Mouse (Mus musculus): Measurements from ENCODE around the gene Pde4d. TPM values are rescaled to one million over a fixed set of nuclear protein-coding genes. Genes with fewer than 3 reads are reported as not detected.
A peak's percentile ranks its signal among the peaks of the same experiment; 100 is the strongest.

The Pde4d gene
- polyA plus RNA-seq, 1 experiment from 2014 or later: 27.9 TPM

DNA sequence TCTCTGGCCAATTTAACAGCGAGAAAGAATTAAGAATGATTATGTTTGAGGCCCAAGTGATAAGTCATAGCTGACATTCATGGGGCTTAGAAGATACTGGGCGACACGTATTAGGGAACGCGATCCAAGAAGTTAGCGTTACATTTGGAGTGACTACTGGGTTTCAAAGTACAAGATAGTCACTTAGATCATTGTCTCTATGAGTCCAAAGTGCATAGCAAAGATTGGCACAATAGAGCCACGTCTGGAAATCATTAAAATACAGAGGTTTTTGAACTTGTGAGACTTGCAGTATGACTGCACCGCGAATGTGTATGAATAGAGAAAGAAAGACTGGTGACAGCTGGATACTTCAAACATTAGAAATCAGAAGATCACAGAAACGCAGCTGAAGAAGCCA lies 825.1 kb downstream of the Pde4d start:
- Histone ChIP-seq H3K4me3 (ENCODE audit: low read length) (no peak overlapping the region), H3K27ac (ENCODE audit: low read length) (no peak overlapping the region), H3K4me2 (ENCODE audit: low read depth, low read length) (no peak overlapping the region), H3K27me3 (ENCODE audit: control insufficient read depth, insufficient read depth, low read length) (no peaks in the 10 kb centered on the region), H3K9me3 (replicated peaks; ENCODE audit: control insufficient read depth, low read length) (peaks cover 11% of the 10 kb centered on the region), H3K36me3 (ENCODE audit: control insufficient read depth, insufficient read depth) (no peaks in the 10 kb centered on the region), H3K9ac (ENCODE audit: low read length) (no peak overlapping the region), H3K4me1 (ENCODE audit: control insufficient read depth, insufficient read depth, low read length) (peaks cover 3% of the 10 kb centered on the region; the same call in 1 of the 2 replicates)
- 91% methylated on average over 10 of the region's 10 CpGs for WGBS
- no peak for ATAC-seq (replicated peaks; ENCODE audit: extremely low read depth, insufficient read depth, low FRiP score)

DNA sequence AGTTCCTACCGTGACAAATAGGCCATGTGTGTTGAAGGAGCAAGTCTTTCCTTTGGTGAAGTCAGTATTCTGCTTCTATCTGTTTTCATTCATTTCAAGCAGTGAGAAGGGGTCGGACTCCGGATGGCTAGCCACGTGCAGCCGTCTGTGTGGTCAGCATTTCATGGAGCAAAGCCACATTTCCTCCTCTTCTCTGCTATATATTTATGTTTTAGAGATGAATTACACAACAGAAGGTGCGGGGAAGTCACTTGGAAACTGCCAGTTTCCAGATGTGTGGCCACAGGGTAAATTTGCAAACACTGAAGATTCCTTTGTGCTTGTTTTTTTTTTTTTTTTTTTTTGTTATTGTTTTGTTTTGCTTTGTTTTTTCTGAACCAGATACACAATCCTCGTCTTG lies 828.0 kb downstream of the Pde4d start:
- Histone ChIP-seq H3K9ac (ENCODE audit: low read length) (no peak overlapping the region), H3K9me3 (replicated peaks; ENCODE audit: control insufficient read depth, low read length) (peaks cover 11% of the 10 kb centered on the region), H3K4me1 (ENCODE audit: control insufficient read depth, insufficient read depth, low read length) (peaks cover 3% of the 10 kb centered on the region; the same call in 1 of the 2 replicates), H3K27me3 (ENCODE audit: control insufficient read depth, insufficient read depth, low read length) (no peaks in the 10 kb centered on the region), H3K27ac (ENCODE audit: low read length) (no peak overlapping the region), H3K36me3 (ENCODE audit: control insufficient read depth, insufficient read depth) (no peaks in the 10 kb centered on the region), H3K4me3 (ENCODE audit: low read length) (no peak overlapping the region), H3K4me2 (ENCODE audit: low read depth, low read length) (no peak overlapping the region)
- ATAC-seq (replicated peaks; ENCODE audit: extremely low read depth, insufficient read depth, low FRiP score): no peak
- WGBS: 66% methylated on average over 7 of the region's 7 CpGs

DNA sequence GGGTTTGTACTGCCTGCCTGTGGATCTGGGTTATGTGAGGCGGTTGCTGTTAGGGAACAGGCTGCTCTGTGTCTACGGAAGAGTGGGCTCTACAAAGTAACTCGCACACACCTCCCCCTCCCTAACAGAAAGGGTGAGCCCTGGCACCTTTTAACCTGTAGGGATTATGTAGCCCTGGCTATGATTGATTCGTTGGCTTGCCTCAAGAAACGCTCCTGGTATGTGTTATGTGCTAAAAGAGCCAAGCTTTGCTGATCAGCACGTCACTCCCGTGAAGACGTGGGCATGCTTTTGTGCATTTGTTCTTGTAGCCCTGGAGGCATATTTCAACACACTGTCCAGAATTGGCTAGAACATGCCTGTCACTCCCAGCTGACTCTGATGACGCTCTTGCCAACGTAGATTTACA lies 828.8 kb downstream of the Pde4d start:
- Histone ChIP-seq H3K27me3 (ENCODE audit: control insufficient read depth, insufficient read depth, low read length) (no peaks in the 10 kb centered on the region), H3K4me2 (ENCODE audit: low read depth, low read length) (peak overlapping the region; percentile 38; the same call in 1 of the 2 replicates), H3K27ac (ENCODE audit: low read length) (no peak overlapping the region), H3K9ac (ENCODE audit: low read length) (no peak overlapping the region), H3K36me3 (ENCODE audit: control insufficient read depth, insufficient read depth) (no peaks in the 10 kb centered on the region), H3K4me1 (ENCODE audit: control insufficient read depth, insufficient read depth, low read length) (peaks cover 3% of the 10 kb centered on the region; the same call in 1 of the 2 replicates), H3K9me3 (replicated peaks; ENCODE audit: control insufficient read depth, low read length) (peaks cover 11% of the 10 kb centered on the region), H3K4me3 (ENCODE audit: low read length) (no peak overlapping the region; the same call in 1 of the 2 replicates)
- no peak; the same call in 1 of the 2 replicates for ATAC-seq (replicated peaks; ENCODE audit: extremely low read depth, insufficient read depth, low FRiP score)
- WGBS: 46% methylated on average over 10 of the region's 10 CpGs

DNA sequence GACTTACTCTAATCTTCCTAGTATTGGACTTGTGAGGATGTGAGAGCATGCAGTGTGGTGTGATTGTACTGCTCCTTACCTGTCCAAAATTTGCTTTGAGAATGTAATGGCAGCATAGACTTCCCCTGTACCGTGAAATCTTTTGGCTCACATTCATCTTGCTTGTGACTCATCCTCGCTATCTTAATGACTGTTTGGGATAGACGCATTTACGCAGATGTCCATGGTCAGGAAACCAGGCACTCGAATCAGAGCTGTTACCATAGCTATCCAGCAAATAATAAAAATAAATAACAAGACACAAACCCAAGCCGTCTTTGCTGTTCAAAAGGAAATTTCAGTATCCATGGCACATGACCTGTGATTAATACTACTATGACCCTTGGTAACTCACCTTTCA lies 829.5 kb downstream of the Pde4d start:
- ATAC-seq (replicated peaks; ENCODE audit: extremely low read depth, insufficient read depth, low FRiP score): no peak
- Histone ChIP-seq H3K4me2 (ENCODE audit: low read depth, low read length) (no peak overlapping the region), H3K9me3 (replicated peaks; ENCODE audit: control insufficient read depth, low read length) (peaks cover 11% of the 10 kb centered on the region), H3K9ac (ENCODE audit: low read length) (no peak overlapping the region), H3K27me3 (ENCODE audit: control insufficient read depth, insufficient read depth, low read length) (no peaks in the 10 kb centered on the region), H3K27ac (ENCODE audit: low read length) (no peak overlapping the region), H3K36me3 (ENCODE audit: control insufficient read depth, insufficient read depth) (no peaks in the 10 kb centered on the region), H3K4me1 (ENCODE audit: control insufficient read depth, insufficient read depth, low read length) (peaks cover 3% of the 10 kb centered on the region; the same call in 1 of the 2 replicates), H3K4me3 (ENCODE audit: low read length) (no peak overlapping the region)
- 64% methylated on average over 6 of the region's 6 CpGs for WGBS

DNA sequence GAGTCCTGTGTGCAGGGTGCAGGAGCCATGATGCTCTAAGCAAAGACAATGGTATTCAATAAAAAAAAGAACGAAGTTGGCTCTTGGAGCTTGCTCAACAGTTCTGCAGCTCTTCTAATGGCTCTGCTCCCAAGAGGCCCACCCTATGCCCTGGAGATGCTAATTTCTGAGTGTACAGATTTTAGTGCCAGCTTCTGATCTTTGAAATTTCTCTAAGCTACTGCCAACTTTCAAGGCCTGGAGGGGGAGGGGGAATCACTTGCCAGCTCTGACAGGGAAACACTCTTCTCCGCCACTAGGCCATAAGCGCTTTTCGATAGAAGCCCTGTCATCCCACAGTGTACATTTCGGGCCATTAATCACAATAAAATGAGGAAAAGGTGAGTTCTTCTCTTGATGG lies 830.7 kb downstream of the Pde4d start:
- no peak overlapping the region for H3K9ac ChIP-seq (ENCODE audit: low read length)
- no peak for ATAC-seq (replicated peaks; ENCODE audit: extremely low read depth, insufficient read depth, low FRiP score)
- H3K9me3 ChIP-seq (replicated peaks; ENCODE audit: control insufficient read depth, low read length): peaks cover 4% of the 10 kb centered on the region
- no peak overlapping the region for H3K4me2 ChIP-seq (ENCODE audit: low read depth, low read length)
- no peaks in the 10 kb centered on the region for H3K27me3 ChIP-seq (ENCODE audit: control insufficient read depth, insufficient read depth, low read length)
- H3K4me1 ChIP-seq (ENCODE audit: control insufficient read depth, insufficient read depth, low read length): peaks cover 3% of the 10 kb centered on the region; the same call in 1 of the 2 replicates
- H3K36me3 ChIP-seq (ENCODE audit: control insufficient read depth, insufficient read depth): no peaks in the 10 kb centered on the region
- H3K27ac ChIP-seq (ENCODE audit: low read length): no peak overlapping the region
- 88% methylated on average over 5 of the region's 5 CpGs for WGBS
- no peak overlapping the region for H3K4me3 ChIP-seq (ENCODE audit: low read length)

DNA sequence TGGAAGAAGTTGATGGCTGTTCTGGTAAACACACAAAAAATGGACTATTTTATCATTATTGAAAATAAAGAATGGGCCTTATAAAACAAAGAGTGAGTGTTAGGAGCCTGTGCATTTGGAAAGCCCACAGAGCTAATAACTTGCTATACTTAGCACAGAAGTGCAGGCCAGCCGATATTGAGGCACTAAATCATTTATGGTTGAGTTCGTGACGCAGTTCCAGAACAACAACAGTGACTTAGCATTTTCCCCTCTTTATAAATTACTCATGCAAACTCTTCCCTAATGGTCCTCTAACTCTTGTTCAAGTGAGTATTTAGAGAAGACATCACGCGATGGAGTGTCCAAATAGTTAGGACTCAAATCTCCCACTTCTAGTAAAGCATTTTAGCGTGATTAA lies 837.7 kb downstream of the Pde4d start:
- ATAC-seq (replicated peaks; ENCODE audit: extremely low read depth, insufficient read depth, low FRiP score): no peak
- Histone ChIP-seq H3K9me3 (replicated peaks; ENCODE audit: control insufficient read depth, low read length) (no peaks in the 10 kb centered on the region), H3K4me3 (ENCODE audit: low read length) (no peak overlapping the region), H3K27ac (ENCODE audit: low read length) (no peak overlapping the region), H3K4me1 (ENCODE audit: control insufficient read depth, insufficient read depth, low read length) (no peaks in the 10 kb centered on the region), H3K9ac (ENCODE audit: low read length) (no peak overlapping the region), H3K27me3 (ENCODE audit: control insufficient read depth, insufficient read depth, low read length) (no peaks in the 10 kb centered on the region), H3K4me2 (ENCODE audit: low read depth, low read length) (no peak overlapping the region), H3K36me3 (ENCODE audit: control insufficient read depth, insufficient read depth) (no peaks in the 10 kb centered on the region)
- WGBS: 90% methylated on average over 6 of the region's 6 CpGs

DNA sequence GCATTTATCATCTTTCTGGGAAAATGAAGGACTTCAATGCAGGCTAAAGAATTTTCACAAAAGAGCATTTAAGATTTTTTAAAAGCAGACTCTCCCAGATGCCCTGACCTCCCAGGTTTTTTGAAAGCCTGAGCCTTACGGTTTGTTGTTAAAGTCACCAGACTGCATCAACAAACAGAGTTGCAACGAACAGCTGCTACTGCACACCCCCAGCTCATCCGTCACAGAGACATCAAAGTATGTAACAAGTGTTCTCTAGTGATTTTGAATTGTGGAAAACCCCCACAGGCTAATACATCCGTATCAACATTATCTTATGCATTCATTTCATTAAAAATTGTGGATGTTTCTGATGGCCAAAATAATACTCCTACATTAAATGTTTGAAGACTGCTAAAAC lies 841.2 kb downstream of the Pde4d start:
- H3K4me2 ChIP-seq (ENCODE audit: low read depth, low read length): no peak overlapping the region
- no peak for ATAC-seq (replicated peaks; ENCODE audit: extremely low read depth, insufficient read depth, low FRiP score)
- WGBS: 72% methylated on average over 4 of the region's 4 CpGs

DNA sequence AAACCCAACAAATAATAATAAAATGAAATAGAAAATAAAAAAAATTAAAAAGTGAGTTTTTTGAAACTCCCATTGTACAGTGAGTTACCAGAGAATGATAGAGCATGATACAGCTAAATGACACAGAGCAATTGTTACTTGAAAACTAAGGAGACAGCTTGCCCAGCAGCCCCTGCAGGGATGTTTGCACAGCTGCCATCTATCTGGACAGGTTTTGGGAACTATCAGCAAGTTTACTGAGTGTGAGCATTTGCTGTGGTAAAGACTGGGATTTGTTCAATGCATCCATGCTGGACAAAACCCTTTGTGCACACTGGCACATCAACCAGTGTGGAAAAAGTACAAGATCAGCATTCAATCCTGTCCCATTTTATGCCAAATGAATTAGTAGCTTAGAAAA lies 843.3 kb downstream of the Pde4d start:
- no peaks in the 10 kb centered on the region for H3K9me3 ChIP-seq (replicated peaks; ENCODE audit: control insufficient read depth, low read length)
- H3K36me3 ChIP-seq (ENCODE audit: control insufficient read depth, insufficient read depth): no peaks in the 10 kb centered on the region
- ATAC-seq (replicated peaks; ENCODE audit: extremely low read depth, insufficient read depth, low FRiP score): no peak
- no peak overlapping the region for H3K4me2 ChIP-seq (ENCODE audit: low read depth, low read length)
- no peak overlapping the region for H3K27ac ChIP-seq (ENCODE audit: low read length)
- no peak overlapping the region for H3K9ac ChIP-seq (ENCODE audit: low read length)
- no peak overlapping the region for H3K4me3 ChIP-seq (ENCODE audit: low read length)
- H3K4me1 ChIP-seq (ENCODE audit: control insufficient read depth, insufficient read depth, low read length): peaks cover 11% of the 10 kb centered on the region; the same call in 1 of the 2 replicates
- no peaks in the 10 kb centered on the region for H3K27me3 ChIP-seq (ENCODE audit: control insufficient read depth, insufficient read depth, low read length)

More for the DNA sequence above, 841.2 kb downstream of the Pde4d start:
- Histone ChIP-seq H3K27ac (ENCODE audit: low read length) (no peak overlapping the region), H3K4me1 (ENCODE audit: control insufficient read depth, insufficient read depth, low read length) (peaks cover 8% of the 10 kb centered on the region; the same call in 1 of the 2 replicates), H3K9ac (ENCODE audit: low read length) (no peak overlapping the region), H3K36me3 (ENCODE audit: control insufficient read depth, insufficient read depth) (no peaks in the 10 kb centered on the region), H3K27me3 (ENCODE audit: control insufficient read depth, insufficient read depth, low read length) (no peaks in the 10 kb centered on the region), H3K4me3 (ENCODE audit: low read length) (no peak overlapping the region), H3K9me3 (replicated peaks; ENCODE audit: control insufficient read depth, low read length) (no peaks in the 10 kb centered on the region)

DNA sequence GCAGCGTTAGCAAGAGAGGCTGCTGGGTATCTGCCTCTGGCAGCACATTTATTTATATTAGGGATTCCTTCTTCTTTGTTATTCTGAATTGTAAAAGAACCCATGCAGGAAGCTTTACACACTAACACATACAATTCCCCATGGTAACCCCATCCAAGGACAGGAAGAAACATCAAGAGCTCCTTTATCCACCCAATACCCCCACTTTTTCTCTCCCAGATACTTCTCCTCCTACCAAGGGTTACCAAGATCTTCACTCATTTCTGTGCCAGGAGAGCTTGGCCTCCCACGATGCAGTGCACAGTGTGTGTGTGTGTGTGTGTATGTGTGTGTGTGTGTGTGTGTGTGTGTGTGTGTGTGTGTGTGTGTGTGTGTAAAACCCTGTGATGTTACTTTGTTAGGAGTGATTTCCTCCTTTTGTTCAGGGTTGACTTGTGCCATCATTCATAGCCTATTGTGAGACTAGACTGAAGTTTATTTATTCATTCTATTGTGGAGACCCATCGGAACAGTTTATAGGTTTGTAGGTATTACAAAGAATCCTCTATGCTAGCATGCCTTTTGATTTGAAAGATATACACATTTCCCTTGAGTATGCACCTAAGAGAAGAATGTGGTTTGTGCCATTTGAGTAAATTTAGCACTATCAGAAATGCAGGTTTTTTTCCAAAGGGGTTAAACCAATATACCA lies 846.7 kb downstream of the Pde4d start:
- Histone ChIP-seq H3K27me3 (ENCODE audit: control insufficient read depth, insufficient read depth, low read length) (no peaks in the 10 kb centered on the region), H3K27ac (ENCODE audit: low read length) (no peak overlapping the region), H3K4me1 (ENCODE audit: control insufficient read depth, insufficient read depth, low read length) (peaks cover 11% of the 10 kb centered on the region; the same call in 1 of the 2 replicates), H3K4me3 (ENCODE audit: low read length) (no peak overlapping the region), H3K36me3 (ENCODE audit: control insufficient read depth, insufficient read depth) (no peaks in the 10 kb centered on the region), H3K9me3 (replicated peaks; ENCODE audit: control insufficient read depth, low read length) (no peaks in the 10 kb centered on the region), H3K9ac (ENCODE audit: low read length) (no peak overlapping the region), H3K4me2 (ENCODE audit: low read depth, low read length) (no peak overlapping the region)
- no peak for ATAC-seq (replicated peaks; ENCODE audit: extremely low read depth, insufficient read depth, low FRiP score)
- WGBS: 45% methylated on average over 3 of the region's 3 CpGs
